Mouse (Mus musculus) hindlimb bud, embryonic 11.5 days (tissue): ENCODE measurements around the gene Mettl9.
A peak's percentile ranks its signal among the peaks of the same experiment; 100 is the strongest.

Experiments used
- DNase-seq: peaks from one replicate; pipeline ENCODE4 v3.0.0-alpha.2; 2012; ENCODE audit warnings: low read depth, low spot score; ENCODE audit errors: extremely low spot score

The Mettl9 gene

GRCm38 (mm10) chr7:121043510-121043909, 9.3 kb downstream of the Mettl9 start:
- no peak for DNase-seq

- DNase-seq, result no peak
Observed at GRCm38 (mm10) chr7:121044251-121044650, 10.0 kb downstream of the Mettl9 start.

- no peak for DNase-seq
Observed at GRCm38 (mm10) chr7:121045671-121046453, 11.6 kb downstream of the Mettl9 start.

GRCm38 (mm10) chr7:121047624-121048023, 13.4 kb downstream of the Mettl9 start:
- no peak for DNase-seq

- no peak for DNase-seq
Observed at GRCm38 (mm10) chr7:121053071-121053470, 18.8 kb downstream of the Mettl9 start.

GRCm38 (mm10) chr7:121059477-121060218, 25.4 kb downstream of the Mettl9 start:
- no peak for DNase-seq

- DNase-seq, result no peak
Observed at GRCm38 (mm10) chr7:121064309-121064708, 30.1 kb downstream of the Mettl9 start.

- DNase-seq, result no peak
Observed at GRCm38 (mm10) chr7:121071276-121071675, 37.0 kb downstream of the Mettl9 start.

- no peak for DNase-seq
Observed at GRCm38 (mm10) chr7:121072506-121072905, 38.3 kb downstream of the Mettl9 start.

GRCm38 (mm10) chr7:121074281-121074680, 40.0 kb downstream of the Mettl9 start, which contains the start of gene Igsf6:
TSS of gene Igsf6 (minus strand) at chr7:121074572.
- no peak for DNase-seq

GRCm38 (mm10) chr7:121074801-121075400, 40.7 kb downstream of the Mettl9 start:
- no peak for DNase-seq

- no peak for DNase-seq
Observed at GRCm38 (mm10) chr7:121075416-121075815, 41.2 kb downstream of the Mettl9 start.

- no peak for DNase-seq
Observed at GRCm38 (mm10) chr7:121077311-121077710, 43.1 kb downstream of the Mettl9 start.

- peak; percentile 47 for DNase-seq
Observed at GRCm38 (mm10) chr7:121077829-121078228, 43.6 kb downstream of the Mettl9 start.

GRCm38 (mm10) chr7:121081350-121081749, 47.1 kb downstream of the Mettl9 start, which contains the start of gene Otoa:
TSS of gene Otoa (plus strand) at chr7:121081650.
- no peak for DNase-seq

GRCm38 (mm10) chr7:121081816-121082215, 47.6 kb downstream of the Mettl9 start:
- no peak for DNase-seq

GRCm38 (mm10) chr7:121082949-121083513, 48.8 kb downstream of the Mettl9 start:
- no peak for DNase-seq

GRCm38 (mm10) chr7:121084840-121085453, 50.7 kb downstream of the Mettl9 start:
- DNase-seq, result no peak

- DNase-seq, result no peak
Observed at GRCm38 (mm10) chr7:121085500-121085899, 51.3 kb downstream of the Mettl9 start.

GRCm38 (mm10) chr7:121088745-121089144, 54.5 kb downstream of the Mettl9 start:
- no peak for DNase-seq

GRCm38 (mm10) chr7:121090748-121091147, 56.5 kb downstream of the Mettl9 start:
- DNase-seq, result no peak
